Mouse (Mus musculus) megakaryocyte, adult 5-6 weeks (primary cell): ENCODE results near the gene Gm13697. TPM values are rescaled to one million over a fixed set of nuclear protein-coding genes. Genes with fewer than 3 reads are reported as not detected.

Experiments used
- ATAC-seq: 2 replicates; pipeline ENCODE4 v1.8.0; 2016; ENCODE audit warnings: mild to moderate bottlenecking, inconsistent platforms; ENCODE audit not compliant: poor library complexity, severe bottlenecking
- total RNA-seq, 2 experiments: library from RNA; stranded (forward) in 1 of 2; stranded (reverse) in 1 of 2; fragments of 153-499, 151-499 nt in 1 of 2; fragments of 221-1000, 200-1000 nt in 1 of 2; gene quantifications; 2 replicates each; pipeline versions ENCODE4 v1.2.3 to v1.2.4; 2015 to 2017

Gm13697 gene
- total RNA-seq, 2 experiments from 2014 or later: not detected

DNA sequence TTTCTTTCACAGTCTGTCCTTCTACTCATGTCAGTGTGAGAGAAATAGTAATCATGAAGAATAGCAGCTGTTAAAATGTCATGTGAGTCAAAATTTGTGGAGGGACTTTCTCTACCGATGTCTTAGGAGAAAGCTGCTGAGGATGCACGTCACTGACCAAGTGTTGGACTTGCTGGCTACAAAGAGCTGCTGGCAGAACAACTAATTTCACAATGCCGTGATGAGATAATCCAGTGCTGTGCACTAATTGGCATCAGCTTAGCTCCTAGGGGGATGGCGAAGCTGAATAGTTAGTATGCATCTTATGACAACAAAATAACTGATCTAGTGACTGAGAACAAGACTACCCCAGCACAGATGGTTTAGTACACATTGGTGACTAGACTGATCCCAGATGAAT is 40.7 kb downstream of the Gm13697 start:
- no peak for ATAC-seq

DNA sequence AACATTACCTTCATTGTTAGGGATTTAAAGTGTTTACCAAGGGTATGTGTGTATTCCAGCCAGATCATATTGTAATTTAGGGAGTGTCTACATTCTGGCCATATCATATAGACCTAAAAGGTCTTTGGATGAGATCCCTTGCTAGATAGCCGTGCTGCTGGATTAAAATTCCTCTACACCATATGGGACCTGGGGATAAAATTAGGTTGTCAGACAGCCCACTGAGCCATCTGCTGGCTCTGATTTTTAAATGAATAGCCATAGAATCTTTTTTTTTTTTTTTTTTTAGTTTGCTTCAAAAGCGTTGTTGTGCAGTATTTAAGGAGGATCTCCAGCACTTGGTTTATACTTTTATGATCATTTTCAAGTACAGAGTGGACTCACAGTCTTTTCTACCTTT is 48.0 kb downstream of the Gm13697 start:
- no peak for ATAC-seq

DNA sequence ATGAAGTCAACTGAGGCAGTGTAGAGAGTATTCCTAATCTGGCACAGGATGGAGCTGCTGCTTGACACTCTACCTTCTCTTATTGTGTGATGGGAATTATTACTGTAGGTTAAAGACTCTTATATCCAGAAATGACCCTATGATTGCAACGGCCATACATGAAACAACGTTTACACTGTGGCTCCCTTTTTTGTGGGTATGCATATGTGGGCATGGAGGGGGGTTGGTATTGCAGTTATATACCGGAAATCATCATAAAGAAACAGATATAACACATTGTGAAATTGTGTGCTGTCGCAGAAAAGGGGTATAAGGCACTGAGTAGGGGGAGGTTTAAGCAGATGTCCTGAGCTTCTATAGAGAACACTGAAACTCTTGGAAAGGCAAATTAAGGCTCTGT is 51.5 kb downstream of the Gm13697 start:
- ATAC-seq: no peak

Other genes with a start within 250 kb of the Gm13697 start
- 0.11 and 0.14 TPM in 2 replicates for gene Fam171b, start 172.1 kb upstream of the Gm13697 start, total RNA-seq (2015)
- not detected in 2 replicates for gene Fam171b, start 172.1 kb upstream of the Gm13697 start, total RNA-seq (2017)
- not detected in 2 replicates for gene Zswim2, start 43.5 kb upstream of the Gm13697 start, total RNA-seq (2015)
- gene Zswim2, start 43.5 kb upstream of the Gm13697 start, total RNA-seq (2017): not detected in 2 replicates
- gene Gm13698, start 29.1 kb upstream of the Gm13697 start, total RNA-seq (2015): not detected in 2 replicates
- gene Gm13698, start 29.1 kb upstream of the Gm13697 start, total RNA-seq (2017): not detected in 2 replicates
- gene Gm13693, start 23.2 kb upstream of the Gm13697 start, total RNA-seq (2015): not detected in 2 replicates
- gene Gm13693, start 23.2 kb upstream of the Gm13697 start, total RNA-seq (2017): not detected in 2 replicates
- gene Gm13695, start 17.4 kb upstream of the Gm13697 start, total RNA-seq (2015): not detected in 2 replicates
- not detected in 2 replicates for gene Gm13695, start 17.4 kb upstream of the Gm13697 start, total RNA-seq (2017)
- gene Gm13696, start 11.6 kb upstream of the Gm13697 start, total RNA-seq (2015): not detected in 2 replicates
- not detected in 2 replicates for gene Gm13696, start 11.6 kb upstream of the Gm13697 start, total RNA-seq (2017)
- gene Gm13694, start 5.8 kb upstream of the Gm13697 start, total RNA-seq (2015): not detected in 2 replicates
- gene Gm13694, start 5.8 kb upstream of the Gm13697 start, total RNA-seq (2017): not detected in 2 replicates
- gene Gm13691, start 5.8 kb downstream of the Gm13697 start, total RNA-seq (2015): not detected in 2 replicates
- gene Gm13691, start 5.8 kb downstream of the Gm13697 start, total RNA-seq (2017): not detected in 2 replicates